Mouse (Mus musculus) bone marrow macrophage, adult 2 months (primary cell): ENCODE results near the gene Nkain2.

Experiments
- CTCF ChIP-seq: IDR thresholded peaks from 2 replicates; pipeline ENCODE4 v1.5.1; 2012; ENCODE audit warnings: low read depth, mild to moderate bottlenecking, low read length, moderate library complexity
- POLR2A ChIP-seq: IDR thresholded peaks from 2 replicates; pipeline ENCODE4 v1.6.1; 2012; ENCODE audit warnings: mild to moderate bottlenecking, low read depth, low read length, borderline replicate concordance

GRCm38 (mm10) chr10:31646083-31646482 lies 1244.2 kb downstream of the Nkain2 start:
- TF ChIP-seq CTCF: no peak
- no peak for TF ChIP-seq POLR2A
